Mouse (Mus musculus) erythroblast, embryonic 14.5 days (primary cell): ENCODE data around the gene Cetn3.

ENCODE experiments used
- GATA1 ChIP-seq: IDR thresholded peaks from 2 replicates; pipeline ENCODE4 v1.6.1; 2012; ENCODE audit warnings: low read length, inconsistent platforms, mixed read lengths
- TAL1 ChIP-seq: IDR thresholded peaks from 3 replicates; pipeline ENCODE4 v1.6.1; 2012; ENCODE audit warnings: low read length, inconsistent platforms, mixed read lengths

GRCm38 (mm10) chr13:81740898-81741297 lies 42.0 kb upstream of the Cetn3 start:
- TF ChIP-seq GATA1 (no peak), TAL1 (no peak)
